In the genomic region with DNA sequence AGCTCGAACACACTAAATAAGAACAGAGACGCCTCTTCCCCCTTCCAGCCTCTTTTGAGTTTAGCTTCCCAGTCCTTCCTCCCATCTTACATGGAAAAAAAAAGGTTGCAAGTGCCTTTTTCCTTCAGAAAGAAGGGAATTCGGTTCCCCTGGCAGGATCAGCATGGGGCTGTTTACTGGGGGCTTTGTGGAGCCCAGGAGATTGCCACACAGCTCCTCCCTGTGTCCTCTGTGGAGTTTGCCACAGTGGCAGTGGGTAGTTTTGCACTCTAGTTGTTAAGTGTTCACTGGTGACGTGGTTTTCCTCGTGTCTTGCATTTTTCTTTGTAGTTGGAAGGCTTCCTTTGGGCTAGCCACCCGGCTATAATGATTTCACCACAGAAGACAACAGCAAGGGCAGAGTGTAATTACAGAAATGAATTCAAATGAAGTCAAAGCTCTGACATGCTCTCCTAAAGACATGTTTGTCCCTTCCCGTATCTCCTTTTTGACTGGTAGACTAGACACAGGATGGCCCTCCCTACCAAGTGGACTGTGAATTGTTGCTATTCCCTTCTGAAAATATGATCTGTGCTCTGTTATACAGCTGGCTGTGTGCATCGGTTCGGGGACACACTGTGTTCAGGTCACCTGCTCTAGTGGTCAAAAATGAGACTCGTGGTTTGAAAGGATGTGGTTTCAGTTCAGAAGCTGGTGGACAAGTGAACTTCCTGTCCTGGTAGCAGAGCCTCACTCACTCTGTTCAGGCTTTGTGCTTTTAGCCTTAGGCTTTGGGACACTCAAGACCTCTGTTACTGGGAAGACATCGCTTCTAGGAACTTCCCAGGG, we compare ENCODE assay signal across 11 mouse cellular contexts. TPM values are rescaled to one million over a fixed set of nuclear protein-coding genes. Genes with fewer than 3 reads are reported as not detected.
DNase-seq lines count a peak whose midpoint lies in the region; ATAC-seq and TF ChIP-seq lines count a peak whose summit lies in the region.
"Had no signal": no experiment of that assay in that cellular context is flagged by ENCODE, and none has a peak within 500 bp of the region (broad histone marks: within the 10 kb centered on the region; RNA-seq: fewer than 3 reads in every experiment).

No protein-coding gene starts in this region.

- no peak overlapping the region for H3K4me3 ChIP-seq in lung, postnatal 0 days (ENCODE audit: low read depth, low read length)
- no peak overlapping the region for H3K4me3 ChIP-seq in forebrain, embryonic 12.5 days (replicated peaks)
- peak overlapping the region; percentile 79 for H3K4me3 ChIP-seq in megakaryocyte, embryonic 14.5 days (replicated peaks)
- H3K4me3 ChIP-seq in stomach, postnatal 0 days (ENCODE audit: low read depth, low read length): no peak overlapping the region
- H3K4me3 ChIP-seq: embryonic facial prominence, embryonic 13.5 days had no signal

- no peak for DNase-seq in lung, postnatal 0 days (ENCODE audit: low spot score)
- no peak for DNase-seq in lung, postnatal 36 days
- DNase-seq in stomach, postnatal 0 days (ENCODE audit: low spot score): no peak
- DNase-seq in right cerebral cortex, postnatal 36 days (ENCODE audit: low spot score in 2 of 2): no peak
- DNase-seq in cerebellum, adult 18-20 months: no peak
- DNase-seq: lung, postnatal 10 days; right cerebral cortex, postnatal 25 days had no signal

- no peak for TF ChIP-seq CTCF in lung, postnatal 0 days (IDR thresholded peaks at IDR 0.05)
- no peak for TF ChIP-seq CTCF in stomach, postnatal 0 days (IDR thresholded peaks at IDR 0.05; ENCODE audit: low read depth)

- no peak for ATAC-seq in lung, postnatal 0 days
- peak; percentile 71; the same call in 1 of the 2 replicates for ATAC-seq in forebrain, embryonic 12.5 days (ENCODE audit: low FRiP score)
- ATAC-seq in stomach, postnatal 0 days (ENCODE audit: low FRiP score, low TSS enrichment): no peak

- H3K27me3 ChIP-seq in lung, postnatal 0 days (replicated peaks; ENCODE audit: insufficient read depth, low read length): no peaks in the 10 kb centered on the region
- no peaks in the 10 kb centered on the region for H3K27me3 ChIP-seq in forebrain, embryonic 12.5 days
- no peaks in the 10 kb centered on the region for H3K27me3 ChIP-seq in megakaryocyte, embryonic 14.5 days (replicated peaks)
- H3K27me3 ChIP-seq in stomach, postnatal 0 days (ENCODE audit: control insufficient read depth, insufficient read depth, low read length): no peaks in the 10 kb centered on the region
- H3K27me3 ChIP-seq: embryonic facial prominence, embryonic 13.5 days had no signal

- peak overlapping the region; percentile 44 for H3K27ac ChIP-seq in lung, postnatal 0 days (ENCODE audit: low read length)
- peak overlapping the region; percentile 95 for H3K27ac ChIP-seq in forebrain, embryonic 12.5 days
- H3K27ac ChIP-seq in stomach, postnatal 0 days (replicated peaks): peak overlapping the region; percentile 2; the same call in 1 of the 2 replicates
- H3K27ac ChIP-seq: embryonic facial prominence, embryonic 13.5 days; kidney, postnatal 0 days had no signal

- H3K9me3 ChIP-seq in lung, postnatal 0 days (ENCODE audit: low read length): no peaks in the 10 kb centered on the region
- no peaks in the 10 kb centered on the region for H3K9me3 ChIP-seq in forebrain, embryonic 12.5 days
- no peaks in the 10 kb centered on the region for H3K9me3 ChIP-seq in megakaryocyte, embryonic 14.5 days
- H3K9me3 ChIP-seq in stomach, postnatal 0 days (ENCODE audit: control insufficient read depth, low read length): no peaks in the 10 kb centered on the region
- H3K9me3 ChIP-seq: embryonic facial prominence, embryonic 13.5 days had no signal

- 74% methylated on average over 11 of the region's 11 CpGs for WGBS in lung, postnatal 0 days
- 41% methylated on average over 11 of the region's 11 CpGs for whole genome bisulfite sequencing in forebrain, embryonic 12.5 days
- WGBS in stomach, postnatal 0 days: 74% methylated on average over 11 of the region's 11 CpGs

- no peaks in the 10 kb centered on the region for H3K36me3 ChIP-seq in lung, postnatal 0 days (ENCODE audit: insufficient read depth, low read length)
- H3K36me3 ChIP-seq in forebrain, embryonic 12.5 days (replicated peaks): peaks cover 23% of the 10 kb centered on the region
- H3K36me3 ChIP-seq in megakaryocyte, embryonic 14.5 days (replicated peaks; ENCODE audit: low read length): peaks cover 91% of the 10 kb centered on the region
- H3K36me3 ChIP-seq in stomach, postnatal 0 days (ENCODE audit: control insufficient read depth, insufficient read depth, low read length): peaks cover 3% of the 10 kb centered on the region; the same call in 1 of the 2 replicates

- H3K9ac ChIP-seq in lung, postnatal 0 days (replicated peaks; ENCODE audit: low read depth): no peak overlapping the region
- H3K9ac ChIP-seq in forebrain, embryonic 12.5 days: no peak overlapping the region
- H3K9ac ChIP-seq in stomach, postnatal 0 days (ENCODE audit: low read length): no peak overlapping the region
- H3K9ac ChIP-seq: embryonic facial prominence, embryonic 13.5 days had no signal

- H3K4me2 ChIP-seq in lung, postnatal 0 days (replicated peaks; ENCODE audit: low read depth, low read length): no peak overlapping the region
- peak overlapping the region; percentile 29 for H3K4me2 ChIP-seq in forebrain, embryonic 12.5 days
- H3K4me2 ChIP-seq in stomach, postnatal 0 days (replicated peaks; ENCODE audit: low read depth): no peak overlapping the region
- H3K4me2 ChIP-seq: embryonic facial prominence, embryonic 13.5 days had no signal

- TF ChIP-seq EP300 in lung, postnatal 0 days (IDR thresholded peaks at IDR 0.05): no peak
- TF ChIP-seq EP300 in stomach, postnatal 0 days (optimal IDR thresholded peaks at IDR 0.05): no peak

- H3K4me1 ChIP-seq in lung, postnatal 0 days (ENCODE audit: insufficient read depth, low read depth, low read length): peaks cover under 1% of the 10 kb centered on the region; the same call in 1 of the 2 replicates
- H3K4me1 ChIP-seq in forebrain, embryonic 12.5 days: peaks cover 25% of the 10 kb centered on the region
- H3K4me1 ChIP-seq in megakaryocyte, embryonic 14.5 days: peaks cover 97% of the 10 kb centered on the region
- H3K4me1 ChIP-seq in stomach, postnatal 0 days (replicated peaks; ENCODE audit: control insufficient read depth, insufficient read depth): peaks cover 4% of the 10 kb centered on the region; the same call in 1 of the 2 replicates
- H3K4me1 ChIP-seq: embryonic facial prominence, embryonic 13.5 days had no signal

RNA-seq across cellular contexts. Expression of gene 1700056E22Rik, which starts 32.6 kb away (rescaled TPM):
- polyA plus RNA-seq in lung, postnatal 0 days (2015; fragmentation: Nextera tagmentation; extraction: Ambion mirVana): 2.2 and 2.3 TPM in 2 replicates
- 1.9 and 2.5 TPM in 2 replicates for polyA plus RNA-seq in forebrain, embryonic 12.5 days (2016; fragmentation: Nextera tagmentation; extraction: Ambion mirVana)
- polyA plus RNA-seq in megakaryocyte, embryonic 14.5 days (2012; ENCODE audit: insufficient read depth, low replicate concordance): 19.8 and 52.4 TPM in 2 replicates
- 1.6 and 2.6 TPM in 2 replicates for polyA plus RNA-seq in stomach, postnatal 0 days (2015; fragmentation: Nextera tagmentation; extraction: Ambion mirVana)

RNA-seq across cellular contexts. Expression of gene Dusp10, which starts 53.6 kb away (rescaled TPM):
- 6.7 and 6.8 TPM in 2 replicates for polyA plus RNA-seq in lung, postnatal 0 days (2015; fragmentation: Nextera tagmentation; extraction: Ambion mirVana)
- 10.2 and 11.4 TPM in 2 replicates for polyA plus RNA-seq in forebrain, embryonic 12.5 days (2016; fragmentation: Nextera tagmentation; extraction: Ambion mirVana)
- 3.1 and 14.8 TPM in 2 replicates for polyA plus RNA-seq in megakaryocyte, embryonic 14.5 days (2012; ENCODE audit: insufficient read depth, low replicate concordance)
- polyA plus RNA-seq in stomach, postnatal 0 days (2015; fragmentation: Nextera tagmentation; extraction: Ambion mirVana): 4.2 and 6.5 TPM in 2 replicates

Comparison
In these comparisons a context has a peak if more than half of its experiments do, and no peak if none do; other contexts are left out.
1. H3K27ac ChIP-seq: peak in every context shown above with its lines; median percentile 95 in forebrain, embryonic 12.5 days; 44 in lung, postnatal 0 days; 2 in stomach, postnatal 0 days.